Mouse (Mus musculus): ENCODE measurements around the gene Cyp2d11. TPM values are rescaled to one million over a fixed set of nuclear protein-coding genes. Genes with fewer than 3 reads are reported as not detected.

Cyp2d11 gene
- polyA plus RNA-seq, 1 experiment from 2014 or later: not detected

DNA sequence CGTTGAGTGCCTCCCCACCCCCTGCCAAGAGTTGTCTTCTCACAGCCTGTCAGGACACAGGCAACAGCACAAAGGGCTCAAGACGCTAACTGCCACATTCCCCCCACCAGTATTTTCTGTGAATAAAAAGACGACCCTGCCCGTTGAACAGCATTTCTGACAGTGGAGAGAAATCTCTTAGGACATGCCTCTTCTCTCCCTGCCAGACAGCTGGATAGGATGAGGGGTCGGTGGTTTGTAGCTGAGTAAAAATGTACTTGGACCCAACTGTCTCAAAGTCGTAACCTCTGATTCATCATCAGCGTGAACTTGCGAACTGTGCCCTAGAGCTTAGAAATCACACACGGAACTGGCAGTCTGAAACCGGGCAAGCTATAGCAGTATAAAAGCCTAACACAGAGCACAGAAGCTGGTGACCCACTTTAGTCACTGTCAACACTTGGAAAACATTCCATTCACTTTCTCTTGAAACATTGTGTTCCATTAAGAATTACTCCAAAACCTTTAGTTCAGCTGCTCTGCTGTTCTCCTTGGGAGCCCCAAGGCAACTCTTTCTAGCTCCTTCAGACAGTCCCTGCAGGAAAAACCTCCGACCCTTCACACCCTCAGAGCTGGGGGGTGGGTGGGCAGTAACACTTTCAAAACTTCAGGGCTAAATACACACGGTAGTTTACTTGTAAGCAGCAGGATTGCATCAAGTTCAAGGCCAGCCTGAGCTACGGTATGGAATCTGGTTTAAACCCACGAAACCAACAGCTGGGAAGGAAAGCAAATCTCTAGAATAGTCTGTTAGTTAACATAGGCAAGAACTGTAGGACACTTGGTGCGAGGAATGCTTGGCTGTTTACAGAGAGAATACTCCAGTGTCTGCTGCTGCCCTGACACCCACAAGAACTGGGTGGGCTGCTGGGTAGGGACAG, 15.3 kb downstream of the Cyp2d11 start:
- no peak for ATAC-seq (ENCODE audit: low FRiP score, low TSS enrichment)
- Histone ChIP-seq H3K27me3 (ENCODE audit: control insufficient read depth, insufficient read depth, low read length) (no peaks in the 10 kb centered on the region), H3K9me3 (ENCODE audit: control insufficient read depth, low read length) (no peaks in the 10 kb centered on the region), H3K4me3 (ENCODE audit: low read depth, low read length) (peak overlapping the region; percentile 45; the same call in 1 of the 2 replicates), H3K4me1 (replicated peaks; ENCODE audit: control insufficient read depth, insufficient read depth) (no peaks in the 10 kb centered on the region; the same call in 1 of the 2 replicates), H3K27ac (replicated peaks) (peak overlapping the region; percentile 92), H3K36me3 (ENCODE audit: control insufficient read depth, insufficient read depth, low read length) (no peaks in the 10 kb centered on the region), H3K9ac (ENCODE audit: low read length) (0 out of 2 replicates have a peak overlapping the region, but pooled peaks have one; percentile 18), H3K4me2 (replicated peaks; ENCODE audit: low read depth) (peak overlapping the region; percentile 72)
- TF ChIP-seq EP300 (optimal IDR thresholded peaks at IDR 0.05) (no peak), CTCF (IDR thresholded peaks at IDR 0.05; ENCODE audit: low read depth) (no peak)
- no peak for DNase-seq (ENCODE audit: low spot score)
- 35% methylated on average over 15 of the region's 15 CpGs for WGBS

DNA sequence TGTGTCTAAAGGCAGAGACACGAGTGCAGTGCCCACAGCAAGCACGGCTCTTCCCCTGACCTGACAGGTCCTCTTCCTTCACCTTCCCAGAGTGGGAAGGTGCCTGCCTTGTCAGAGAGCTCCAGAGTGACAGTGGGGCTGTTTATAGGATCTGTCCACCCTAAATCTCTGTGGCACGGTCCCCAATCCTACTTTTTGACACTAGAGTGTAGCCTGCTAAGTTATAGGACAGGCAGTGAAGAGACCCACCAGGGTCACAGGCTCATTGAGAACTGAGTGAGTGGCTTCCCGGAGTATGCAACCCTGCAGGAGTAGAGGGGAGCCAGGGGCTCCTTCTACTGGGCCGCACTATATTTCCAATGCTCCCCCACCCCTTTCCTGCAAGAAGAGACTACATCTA, 16.1 kb downstream of the Cyp2d11 start:
- ATAC-seq (ENCODE audit: low FRiP score, low TSS enrichment) (no peak), DNase-seq (ENCODE audit: low spot score) (no peak)
- H3K27me3 ChIP-seq (ENCODE audit: control insufficient read depth, insufficient read depth, low read length): no peaks in the 10 kb centered on the region
- no peak for TF ChIP-seq CTCF (IDR thresholded peaks at IDR 0.05; ENCODE audit: low read depth)
- TF ChIP-seq EP300 (optimal IDR thresholded peaks at IDR 0.05): no peak
- no peaks in the 10 kb centered on the region; the same call in 1 of the 2 replicates for H3K4me1 ChIP-seq (replicated peaks; ENCODE audit: control insufficient read depth, insufficient read depth)
- H3K4me2 ChIP-seq (replicated peaks; ENCODE audit: low read depth): peak overlapping the region; percentile 72
- peak overlapping the region; percentile 92 for H3K27ac ChIP-seq (replicated peaks)
- no peaks in the 10 kb centered on the region for H3K36me3 ChIP-seq (ENCODE audit: control insufficient read depth, insufficient read depth, low read length)
- no peaks in the 10 kb centered on the region for H3K9me3 ChIP-seq (ENCODE audit: control insufficient read depth, low read length)
- H3K4me3 ChIP-seq (ENCODE audit: low read depth, low read length): no peak overlapping the region
- WGBS: 73% methylated on average over 5 of the region's 5 CpGs
- no peak overlapping the region for H3K9ac ChIP-seq (ENCODE audit: low read length)

DNA sequence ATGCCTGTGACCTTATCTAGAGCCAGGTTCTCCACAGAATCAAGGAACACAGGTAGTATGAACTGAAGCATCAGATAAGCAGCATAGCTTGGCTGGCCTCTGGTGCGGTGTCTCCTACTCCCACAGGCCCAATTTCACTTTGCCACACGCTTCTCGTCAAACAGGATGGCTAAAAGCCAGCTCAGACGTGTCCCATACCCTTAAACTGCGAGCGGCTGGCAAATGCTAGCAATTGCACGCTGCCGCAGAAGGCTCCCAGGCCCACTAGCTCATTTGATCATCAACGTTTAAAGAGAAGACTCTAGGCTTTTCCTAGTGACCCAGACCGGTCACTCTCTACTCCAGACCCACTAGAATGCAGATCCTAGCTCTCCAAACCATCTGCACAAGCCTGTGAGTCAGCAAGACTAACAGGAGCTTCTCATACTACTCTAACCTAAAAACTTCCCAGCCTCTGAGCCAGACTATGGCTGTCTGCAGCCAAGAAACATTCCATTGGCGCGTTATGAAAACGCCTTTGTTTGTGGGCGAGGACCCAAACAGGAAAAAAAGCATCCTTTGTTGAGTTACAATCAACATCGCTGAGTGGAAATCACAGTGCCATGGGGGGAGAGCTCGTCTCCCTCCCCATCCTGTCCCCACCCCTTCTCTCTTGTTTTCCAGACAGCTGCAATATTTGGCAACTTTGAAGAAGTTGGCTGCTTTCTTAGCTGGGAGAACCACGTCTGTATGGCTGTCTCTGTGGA, 17.3 kb downstream of the Cyp2d11 start:
- Histone ChIP-seq H3K4me3 (ENCODE audit: low read depth, low read length) (no peak overlapping the region), H3K9ac (ENCODE audit: low read length) (no peak overlapping the region), H3K4me2 (replicated peaks; ENCODE audit: low read depth) (no peak overlapping the region), H3K27me3 (ENCODE audit: control insufficient read depth, insufficient read depth, low read length) (no peaks in the 10 kb centered on the region), H3K9me3 (ENCODE audit: control insufficient read depth, low read length) (no peaks in the 10 kb centered on the region), H3K4me1 (replicated peaks; ENCODE audit: control insufficient read depth, insufficient read depth) (no peaks in the 10 kb centered on the region; the same call in 1 of the 2 replicates), H3K36me3 (ENCODE audit: control insufficient read depth, insufficient read depth, low read length) (no peaks in the 10 kb centered on the region), H3K27ac (replicated peaks) (peak overlapping the region; percentile 80)
- TF ChIP-seq CTCF (IDR thresholded peaks at IDR 0.05; ENCODE audit: low read depth) (no peak), EP300 (optimal IDR thresholded peaks at IDR 0.05) (no peak)
- ATAC-seq (ENCODE audit: low FRiP score, low TSS enrichment) (peak; percentile 46; the same call in 1 of the 2 replicates), DNase-seq (ENCODE audit: low spot score) (no peak)
- WGBS: 46% methylated on average over 17 of the region's 17 CpGs

DNA sequence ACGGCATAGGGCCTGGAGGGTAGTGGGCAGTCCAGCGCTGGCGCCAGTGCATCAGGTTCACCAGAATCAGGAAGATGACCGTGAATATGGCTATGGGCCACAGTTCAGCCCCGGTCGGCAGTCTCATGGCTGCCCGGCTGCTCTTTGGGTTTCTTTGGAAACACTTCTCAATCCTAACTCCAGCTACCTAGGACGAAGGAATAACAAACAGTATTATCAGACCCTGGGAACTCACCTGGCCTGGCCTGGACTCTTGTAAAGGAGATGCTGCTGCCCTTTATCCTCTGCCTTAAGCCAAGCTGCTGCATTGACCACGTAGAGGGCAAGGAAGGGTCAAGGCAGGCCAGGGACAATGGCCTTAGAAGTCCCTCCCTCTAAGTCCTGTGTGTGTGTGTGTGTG, 18.0 kb downstream of the Cyp2d11 start:
- Histone ChIP-seq H3K27ac (replicated peaks) (peak overlapping the region; percentile 80; the same call in 1 of the 2 replicates), H3K9me3 (ENCODE audit: control insufficient read depth, low read length) (no peaks in the 10 kb centered on the region), H3K4me1 (replicated peaks; ENCODE audit: control insufficient read depth, insufficient read depth) (no peaks in the 10 kb centered on the region; the same call in 1 of the 2 replicates), H3K27me3 (ENCODE audit: control insufficient read depth, insufficient read depth, low read length) (no peaks in the 10 kb centered on the region), H3K9ac (ENCODE audit: low read length) (no peak overlapping the region), H3K4me2 (replicated peaks; ENCODE audit: low read depth) (no peak overlapping the region), H3K4me3 (ENCODE audit: low read depth, low read length) (no peak overlapping the region), H3K36me3 (ENCODE audit: control insufficient read depth, insufficient read depth, low read length) (no peaks in the 10 kb centered on the region)
- ATAC-seq (ENCODE audit: low FRiP score, low TSS enrichment) (no peak), DNase-seq (ENCODE audit: low spot score) (no peak)
- WGBS: 78% methylated on average over 9 of the region's 9 CpGs
- TF ChIP-seq EP300 (optimal IDR thresholded peaks at IDR 0.05): no peak
- TF ChIP-seq CTCF (IDR thresholded peaks at IDR 0.05; ENCODE audit: low read depth): no peak

DNA sequence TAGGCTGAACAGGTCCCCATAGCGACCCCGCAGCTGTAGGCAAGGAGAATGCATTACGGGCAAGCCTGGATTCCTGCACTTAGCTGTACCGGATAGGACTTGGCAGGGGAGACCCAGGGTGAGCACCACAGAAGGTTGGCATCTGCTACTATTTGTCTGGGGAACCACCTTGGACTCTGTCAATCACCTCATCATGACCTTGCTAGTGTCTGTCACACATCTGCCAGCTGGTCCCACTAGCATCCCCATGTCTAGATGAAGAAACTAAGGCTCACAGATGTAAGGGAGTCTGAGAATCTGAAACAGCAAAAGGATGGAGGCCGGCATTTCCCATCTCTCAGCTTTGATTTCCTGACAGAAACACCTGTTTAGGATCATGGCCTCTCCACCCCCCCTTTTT, 19.4 kb downstream of the Cyp2d11 start:
- Histone ChIP-seq H3K4me1 (replicated peaks; ENCODE audit: control insufficient read depth, insufficient read depth) (no peaks in the 10 kb centered on the region; the same call in 1 of the 2 replicates), H3K27ac (replicated peaks) (no peak overlapping the region), H3K4me2 (replicated peaks; ENCODE audit: low read depth) (no peak overlapping the region), H3K9me3 (ENCODE audit: control insufficient read depth, low read length) (no peaks in the 10 kb centered on the region), H3K4me3 (ENCODE audit: low read depth, low read length) (no peak overlapping the region), H3K9ac (ENCODE audit: low read length) (no peak overlapping the region), H3K36me3 (ENCODE audit: control insufficient read depth, insufficient read depth, low read length) (no peaks in the 10 kb centered on the region), H3K27me3 (ENCODE audit: control insufficient read depth, insufficient read depth, low read length) (no peaks in the 10 kb centered on the region)
- DNase-seq (ENCODE audit: low spot score) (no peak), ATAC-seq (ENCODE audit: low FRiP score, low TSS enrichment) (no peak)
- WGBS: 84% methylated on average over 5 of the region's 5 CpGs
- no peak for TF ChIP-seq EP300 (optimal IDR thresholded peaks at IDR 0.05)
- no peak for TF ChIP-seq CTCF (IDR thresholded peaks at IDR 0.05; ENCODE audit: low read depth)

Data from stomach, postnatal 0 days (tissue).